Mouse (Mus musculus) layer of hippocampus, adult 18-20 months (tissue): ENCODE measurements around the gene Arfip1. TPM values are rescaled to one million over a fixed set of nuclear protein-coding genes. Genes with fewer than 3 reads are reported as not detected.

Experiments used
- DNase-seq, 2 experiments: peaks; one replicate each; pipeline ENCODE4 v3.0.0; 2022; ENCODE audit warnings: low spot score in 2 of 2
- total RNA-seq, 2 experiments: library from RNA; stranded (reverse); gene quantifications; 2 replicates each; pipeline ENCODE4 v1.2.3; 2021

Arfip1 gene
- total RNA-seq, 2 experiments from 2014 or later, result 21.9 to 22.1 TPM

DNA sequence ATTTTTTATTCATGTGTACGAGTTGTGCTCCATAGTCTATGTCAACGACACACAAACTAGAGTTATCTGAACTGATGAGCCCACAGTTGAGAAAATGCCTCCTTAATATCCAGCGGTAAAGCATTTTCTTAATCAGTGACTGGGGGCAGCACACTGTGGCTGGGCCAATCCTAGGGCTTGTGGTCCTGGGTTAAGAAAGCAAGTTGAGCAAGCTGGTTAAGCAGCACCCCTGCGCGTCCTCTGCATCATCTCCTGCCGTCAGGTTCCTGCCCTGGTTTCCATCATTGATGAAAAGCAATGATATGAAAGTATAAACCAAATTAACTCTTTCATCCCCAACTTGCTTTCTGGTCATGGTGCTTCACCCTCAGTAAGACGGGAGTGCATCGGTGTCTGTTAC is 89.8 kb downstream of the Arfip1 start:
- no peak for DNase-seq

GRCm38 (mm10) chr3:84492148-84492547 is 90.3 kb downstream of the Arfip1 start:
- no peak for DNase-seq

- peak; percentile 17 to 66 for DNase-seq
Observed at GRCm38 (mm10) chr3:84488716-84489115, 93.7 kb downstream of the Arfip1 start.

DNA sequence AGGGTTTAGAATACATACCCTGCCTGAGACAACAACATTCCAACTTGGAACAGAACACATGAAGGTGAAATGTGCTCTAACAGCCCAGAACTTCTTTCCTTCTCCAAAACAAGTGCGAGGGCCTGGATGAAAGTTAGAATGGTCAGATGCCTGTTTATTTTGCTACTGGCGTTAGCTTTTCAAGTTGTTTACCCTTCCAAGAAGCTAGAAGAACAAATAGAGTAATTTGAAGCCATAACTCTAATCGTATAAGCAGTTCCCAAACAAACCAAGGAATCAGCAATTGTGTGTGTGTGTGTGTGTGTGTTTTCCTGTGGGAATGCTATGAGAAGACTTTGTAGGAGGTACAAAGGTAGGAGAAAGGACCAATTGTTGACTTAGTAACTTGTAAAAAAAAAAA is 97.5 kb downstream of the Arfip1 start:
- no peak for DNase-seq

- no peak for DNase-seq
Observed at GRCm38 (mm10) chr3:84484333-84484732, 98.1 kb downstream of the Arfip1 start.

DNA sequence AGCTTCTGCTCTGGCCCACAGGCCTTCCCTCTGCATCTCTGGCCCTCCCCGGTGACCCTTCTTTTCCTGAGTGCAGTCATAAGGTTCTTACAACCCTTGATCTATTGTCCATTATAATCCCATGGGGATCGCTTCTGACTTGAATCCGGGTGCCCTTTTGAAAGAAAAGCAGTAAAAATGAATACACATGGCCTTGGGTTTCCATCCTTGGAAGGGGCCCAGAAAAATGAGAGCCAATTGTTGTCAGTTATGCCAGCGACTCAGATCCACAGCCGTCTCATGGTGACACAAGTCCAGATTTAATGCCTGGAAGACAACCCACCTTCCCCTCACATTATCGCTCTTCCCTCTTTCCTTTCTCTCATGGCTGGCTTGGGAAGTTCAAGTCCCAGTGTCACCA is 100.3 kb downstream of the Arfip1 start:
- DNase-seq, result no peak

DNA sequence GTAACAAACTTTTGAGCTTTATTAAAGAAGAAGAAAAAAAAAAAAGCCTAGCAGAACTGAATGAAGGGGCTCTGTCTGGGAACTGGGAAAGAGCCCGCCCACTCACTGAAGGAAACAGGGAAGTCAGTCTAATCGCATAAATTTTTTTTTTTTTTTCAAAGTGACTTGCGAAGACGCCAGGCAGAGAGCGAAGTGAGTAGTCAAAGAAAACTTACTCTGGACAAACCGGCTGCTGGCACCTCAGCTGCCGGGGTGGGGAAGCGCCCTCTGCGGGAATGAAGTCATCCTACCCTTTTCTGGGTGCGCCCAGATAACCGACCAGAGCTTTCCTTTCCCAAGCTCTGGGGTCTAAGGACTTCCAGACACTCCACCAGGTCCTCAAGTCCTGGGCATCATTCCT is 101.3 kb downstream of the Arfip1 start:
- DNase-seq, result peak in 1 of 2 experiments; percentile 46

- peak; percentile 13 to 23 for DNase-seq
Observed at GRCm38 (mm10) chr3:84480006-84480897, 102.2 kb downstream of the Arfip1 start, which contains the start of gene Fhdc1. Fhdc1 (minus strand) TSS chr3:84480429.

DNA sequence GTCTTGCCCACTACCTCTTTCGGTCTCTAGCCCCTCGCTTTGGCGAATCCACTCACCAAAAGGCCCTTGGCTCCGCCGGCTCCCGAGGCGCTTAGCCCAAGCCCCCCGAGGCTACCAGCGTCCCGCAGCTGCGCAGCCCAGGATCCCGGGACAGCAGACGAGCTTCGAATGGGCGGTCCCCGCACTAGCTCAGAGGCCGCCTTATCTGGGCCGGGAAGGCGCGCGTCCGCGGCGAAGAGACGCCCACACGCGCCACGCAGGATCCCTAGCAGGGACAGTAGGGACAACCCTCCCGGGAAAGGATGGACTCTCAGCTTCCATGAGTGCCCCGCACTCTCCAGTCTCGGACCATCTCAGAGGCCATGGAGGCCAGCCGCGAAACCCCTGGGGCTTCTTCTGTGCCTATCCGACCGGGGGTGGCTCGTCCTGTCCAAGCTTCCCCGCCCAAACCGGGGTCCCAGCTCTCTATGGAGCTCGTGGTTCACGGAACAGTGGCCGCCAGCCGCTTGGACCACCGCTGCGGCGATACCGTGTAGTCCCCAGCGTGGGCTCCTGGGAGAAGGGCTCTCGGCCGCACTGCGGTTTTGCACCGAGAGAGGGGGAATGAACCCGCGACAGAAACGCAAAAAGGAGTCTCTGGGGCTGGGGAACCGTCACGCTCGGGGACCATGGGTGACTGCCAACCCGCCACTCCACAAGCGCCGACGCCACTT is 103.0 kb downstream of the Arfip1 start:
- no peak for DNase-seq

DNA sequence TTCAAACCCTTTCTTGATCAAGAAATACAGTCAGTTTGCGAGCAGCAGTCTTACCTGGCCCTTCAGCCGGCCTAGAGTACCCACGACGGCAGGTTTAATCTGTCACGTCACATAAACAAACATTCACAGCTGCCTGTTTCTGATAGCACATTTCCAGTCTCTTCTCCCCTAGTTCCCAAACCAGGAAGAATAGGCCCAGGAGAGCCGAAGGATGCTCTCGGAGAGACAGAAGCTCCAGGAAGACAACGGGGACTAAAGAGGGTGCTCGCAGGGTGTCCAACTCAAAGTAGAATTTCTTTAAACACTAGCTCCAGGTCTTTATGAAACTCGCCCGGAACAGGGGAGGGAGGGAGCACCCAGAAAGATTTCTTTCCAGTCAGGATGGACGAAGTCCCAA is 103.5 kb downstream of the Arfip1 start:
- no peak for DNase-seq

DNA sequence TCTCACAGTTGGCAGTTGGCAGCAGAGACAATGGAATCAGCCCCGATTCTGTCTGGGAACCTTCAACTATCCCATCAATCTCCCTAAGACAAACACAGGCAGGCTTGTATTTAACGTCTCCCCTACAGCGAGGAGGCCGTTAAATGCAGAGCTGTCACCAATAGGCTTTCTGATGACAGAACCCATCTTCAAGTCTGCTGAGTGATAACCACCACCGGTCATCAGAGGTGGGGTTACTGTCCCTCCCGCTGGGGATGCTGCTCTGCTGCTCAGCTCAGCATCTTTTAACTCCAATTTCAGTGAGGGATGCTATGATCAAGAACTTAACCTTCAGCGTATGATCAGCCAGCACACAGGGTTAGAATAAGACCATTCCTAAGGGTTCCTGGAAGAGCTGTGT is 104.2 kb downstream of the Arfip1 start:
- DNase-seq, result no peak

DNA sequence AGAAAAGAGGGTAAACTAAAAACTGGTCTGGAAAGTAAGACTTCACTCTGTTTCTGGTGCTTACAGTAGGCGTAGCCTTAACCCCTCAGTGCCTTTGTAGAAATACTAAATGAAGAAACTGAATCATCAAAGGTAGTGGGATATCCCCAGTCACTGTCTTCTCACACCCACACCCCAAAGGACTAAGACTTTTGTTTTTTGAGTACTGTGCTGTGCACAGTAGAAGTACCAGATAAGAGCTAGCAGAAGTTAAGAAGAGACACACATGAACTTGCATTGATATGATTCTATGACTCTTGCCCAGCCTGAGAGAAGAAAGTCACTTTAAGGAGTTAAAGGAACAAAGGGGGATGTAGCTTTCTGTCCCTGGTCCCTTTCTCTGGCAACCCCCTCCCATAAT is 104.9 kb downstream of the Arfip1 start:
- DNase-seq, result no peak

- no peak for DNase-seq
Observed at GRCm38 (mm10) chr3:84474981-84475775, 107.2 kb downstream of the Arfip1 start.

DNA sequence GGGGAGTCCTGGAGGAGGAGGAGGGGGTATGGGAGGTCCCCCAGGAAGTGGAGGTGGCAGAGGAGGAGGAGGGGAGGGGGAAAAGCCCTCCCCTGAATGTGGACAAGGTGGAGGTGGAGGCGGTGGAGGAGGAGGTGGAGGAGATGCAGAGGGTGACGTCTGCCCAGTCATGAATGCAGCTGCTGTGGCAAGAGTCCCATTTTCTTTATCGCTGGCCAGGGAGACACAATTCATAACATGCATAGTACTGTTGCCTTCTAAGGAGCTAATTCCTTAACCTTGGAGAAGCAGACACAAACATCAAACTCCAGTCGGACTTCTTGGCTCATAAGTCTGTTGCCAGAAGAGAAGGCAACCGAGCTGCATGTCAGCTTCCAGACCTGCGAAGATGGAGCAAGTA is 108.0 kb downstream of the Arfip1 start:
- no peak for DNase-seq

- DNase-seq, result no peak
Observed at GRCm38 (mm10) chr3:84472955-84473354, 109.5 kb downstream of the Arfip1 start.

DNA sequence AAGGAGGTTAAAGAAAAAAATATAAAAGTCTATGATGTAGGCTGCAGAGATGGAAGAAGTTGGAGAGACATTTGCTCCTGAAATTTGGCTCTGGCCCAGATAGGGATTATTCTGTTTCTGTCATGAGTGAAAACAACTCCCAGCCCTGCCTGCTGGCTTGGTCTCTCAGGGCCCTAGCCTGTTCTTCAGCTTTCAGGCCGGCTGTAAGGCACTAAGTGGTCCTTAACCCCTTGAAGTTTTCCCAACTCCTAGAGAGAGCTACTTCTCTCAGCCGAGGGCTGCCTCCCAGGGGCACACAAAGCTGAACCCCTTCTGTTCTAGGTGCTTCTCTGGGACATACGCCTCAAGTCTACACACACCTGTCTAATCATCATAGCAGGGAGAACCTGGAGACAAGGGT is 109.9 kb downstream of the Arfip1 start:
- DNase-seq, result no peak

DNA sequence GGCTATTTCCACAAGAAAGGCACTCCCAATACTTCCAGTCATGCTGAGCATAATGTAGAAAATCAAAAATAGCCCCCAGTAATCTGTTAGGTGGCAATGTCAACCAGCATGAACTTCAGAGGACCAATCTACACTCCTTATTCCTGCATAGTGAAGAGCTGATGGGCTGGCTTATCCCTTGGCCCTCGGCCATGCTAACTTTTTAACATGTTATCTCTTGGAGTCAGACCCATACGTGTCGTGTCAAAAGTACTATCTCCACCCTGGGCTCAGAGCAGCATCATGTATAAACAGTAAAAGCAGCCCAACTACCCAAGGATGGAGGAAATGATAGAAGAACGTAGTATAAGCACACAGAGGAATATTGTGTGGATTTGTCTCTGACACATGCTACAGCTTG is 111.3 kb downstream of the Arfip1 start:
- no peak for DNase-seq

GRCm38 (mm10) chr3:84468111-84468453 is 114.3 kb downstream of the Arfip1 start:
- DNase-seq, result no peak

- DNase-seq, result no peak
Observed at GRCm38 (mm10) chr3:84467419-84468110, 114.9 kb downstream of the Arfip1 start.

GRCm38 (mm10) chr3:84465822-84466500 is 116.5 kb downstream of the Arfip1 start:
- no peak for DNase-seq

GRCm38 (mm10) chr3:84461687-84462086 is 120.7 kb downstream of the Arfip1 start:
- DNase-seq, result no peak
